Mouse (Mus musculus): ENCODE measurements around the gene Slc16a13.

Slc16a13 gene

DNA sequence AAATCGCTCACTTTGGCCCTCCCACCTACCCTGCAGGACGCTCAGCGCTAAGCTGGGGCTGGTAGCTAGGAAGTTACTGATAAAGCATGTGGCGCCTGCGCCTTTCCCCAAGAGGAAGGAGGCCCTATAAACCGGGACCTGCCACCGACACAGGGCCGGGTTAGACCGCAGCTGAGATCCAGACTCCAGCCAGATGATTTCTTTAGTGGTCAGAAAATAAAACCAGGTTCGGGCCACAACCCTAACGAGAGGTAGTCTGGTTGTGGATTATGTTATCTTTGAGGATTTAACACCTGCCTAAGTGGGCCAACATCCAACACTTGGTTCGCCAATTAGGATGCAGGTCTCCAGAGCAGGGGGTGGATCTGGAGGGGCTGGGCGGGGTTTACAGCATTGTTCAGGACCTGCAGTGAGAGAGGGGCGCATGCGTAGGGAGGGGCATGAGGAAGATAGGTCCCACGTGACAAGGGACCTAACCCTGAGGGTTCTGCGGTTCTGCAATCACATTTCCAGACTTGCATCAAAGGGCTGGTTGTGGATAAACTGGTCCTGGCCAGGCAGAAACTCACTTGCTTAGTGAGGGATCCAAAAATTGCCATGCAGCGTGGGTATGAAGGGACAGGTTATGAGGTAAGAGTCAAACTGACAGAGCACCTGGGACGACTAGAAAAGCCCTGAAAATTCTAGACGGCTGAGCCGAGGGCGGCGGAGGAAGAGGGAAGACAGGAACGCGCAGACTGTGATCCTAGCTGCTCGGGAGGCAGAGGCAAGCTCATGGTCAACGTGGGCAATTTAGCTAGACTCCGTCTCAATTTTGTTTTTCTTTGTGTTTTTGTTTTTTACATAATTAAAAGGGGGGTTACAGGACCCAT lies at the start of gene Slc16a13:
TSS of gene Slc16a13 (minus strand) at position 334 of the 872 bp plus-strand sequence.
- peak; percentile 98 to 99 for DNase-seq (ENCODE audit: low spot score in 2 of 2)

DNA sequence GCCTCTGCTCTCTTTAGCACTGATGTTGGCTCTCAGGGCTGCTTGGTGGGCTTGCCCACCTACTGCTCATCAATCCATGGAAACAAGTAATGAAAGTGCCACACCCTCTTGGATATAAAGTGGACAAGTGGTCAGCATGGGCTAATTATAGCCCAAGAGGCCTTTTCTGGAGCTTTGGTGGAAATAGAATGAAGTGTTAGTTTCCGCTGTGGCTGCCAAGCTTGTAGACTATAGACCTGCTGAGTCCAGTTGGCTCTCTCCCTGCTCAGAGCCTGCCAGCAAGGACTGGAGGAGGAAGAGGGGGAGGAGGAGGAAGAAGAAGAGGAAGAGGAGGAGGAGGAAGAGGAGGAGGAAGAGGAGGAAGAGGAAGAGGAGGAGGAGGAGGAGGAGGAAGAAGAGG lies 45.5 kb upstream of the Slc16a13 start:
- DNase-seq (ENCODE audit: low spot score in 2 of 2) = no peak

- no peak for DNase-seq (ENCODE audit: low spot score in 2 of 2)
These were observed 45.0 kb upstream of the Slc16a13 start for GRCm38 (mm10) chr11:70265819-70266218.

DNA sequence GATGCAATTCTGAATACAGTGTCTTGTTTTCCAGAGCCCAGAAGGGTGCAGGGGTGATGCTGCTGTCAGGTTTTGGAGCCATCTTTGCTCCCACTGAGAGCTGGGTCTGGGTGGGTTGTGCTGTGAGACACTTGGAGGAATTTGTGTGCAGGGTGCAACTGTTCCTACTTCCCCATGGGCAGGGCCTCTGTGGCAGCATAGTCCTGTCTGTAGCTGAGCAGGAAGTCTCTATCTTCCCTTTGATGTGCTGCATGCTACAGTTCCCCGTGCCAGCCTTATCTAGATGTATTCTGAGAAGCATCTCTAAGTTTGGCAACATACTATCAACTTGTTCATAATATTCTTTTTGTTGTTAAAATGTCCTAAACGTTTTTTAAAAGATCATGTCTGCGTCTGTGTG lies 44.4 kb upstream of the Slc16a13 start:
- no peak for DNase-seq (ENCODE audit: low spot score in 2 of 2)

- DNase-seq (ENCODE audit: low spot score in 2 of 2) = no peak
These were observed 38.2 kb upstream of the Slc16a13 start for GRCm38 (mm10) chr11:70259035-70259434.

DNA sequence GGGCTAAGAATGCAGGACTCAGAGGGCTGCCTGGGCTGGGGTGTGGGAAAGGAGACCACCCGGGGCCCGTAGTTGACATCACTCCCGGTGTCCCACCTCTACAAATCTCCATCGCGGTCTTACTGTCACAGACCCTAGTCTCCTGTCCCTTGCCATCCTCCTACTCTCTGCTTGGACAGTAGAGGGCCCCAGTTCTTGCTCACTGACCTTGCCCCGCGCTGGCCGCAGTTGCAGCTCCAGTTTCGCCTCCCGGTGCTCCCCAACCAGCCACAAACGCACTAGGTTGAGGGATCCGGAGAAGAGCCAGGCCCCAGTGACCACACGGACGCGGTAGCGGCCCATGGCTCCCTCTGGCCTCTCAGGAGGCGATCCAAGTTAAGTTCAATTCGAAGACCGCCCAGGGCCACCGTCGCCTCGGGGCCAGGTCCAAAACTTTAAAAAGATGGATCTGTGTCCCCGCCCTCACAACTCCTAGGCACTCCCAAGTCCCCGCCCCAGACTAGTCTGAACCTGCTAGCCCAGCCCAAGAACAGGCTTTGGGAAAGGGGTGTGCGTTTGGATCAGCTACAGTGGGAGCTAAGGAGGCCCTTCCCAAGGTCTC lies 34.2 kb upstream of the Slc16a13 start, which contains the start of gene Alox12:
TSS of gene Alox12 (minus strand) at position 423 of the 601 bp plus-strand sequence.
- no peak for DNase-seq (ENCODE audit: low spot score in 2 of 2)

GRCm38 (mm10) chr11:70254337-70254736 lies 33.5 kb upstream of the Slc16a13 start:
- DNase-seq (ENCODE audit: low spot score in 2 of 2) = no peak

DNA sequence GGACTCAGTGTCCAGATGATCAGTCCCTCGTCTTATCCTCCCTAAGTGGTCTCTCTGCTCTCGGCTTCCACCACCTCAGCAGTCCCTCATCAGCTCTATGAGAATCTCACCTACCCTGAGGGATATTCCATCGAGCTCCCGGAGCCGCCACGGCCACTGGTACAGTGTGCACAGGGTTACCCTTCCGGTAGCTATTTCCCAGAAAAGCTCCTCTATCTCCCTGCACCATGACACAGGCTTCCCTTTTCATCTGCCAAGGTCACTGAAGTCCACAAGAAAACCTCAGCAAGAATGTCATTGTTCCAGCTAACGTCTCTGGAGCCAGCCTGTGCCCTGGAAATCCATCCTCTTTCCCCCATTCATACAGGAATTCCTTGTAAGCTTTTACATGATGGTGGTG lies 31.0 kb upstream of the Slc16a13 start:
- no peak for DNase-seq (ENCODE audit: low spot score in 2 of 2)

DNA sequence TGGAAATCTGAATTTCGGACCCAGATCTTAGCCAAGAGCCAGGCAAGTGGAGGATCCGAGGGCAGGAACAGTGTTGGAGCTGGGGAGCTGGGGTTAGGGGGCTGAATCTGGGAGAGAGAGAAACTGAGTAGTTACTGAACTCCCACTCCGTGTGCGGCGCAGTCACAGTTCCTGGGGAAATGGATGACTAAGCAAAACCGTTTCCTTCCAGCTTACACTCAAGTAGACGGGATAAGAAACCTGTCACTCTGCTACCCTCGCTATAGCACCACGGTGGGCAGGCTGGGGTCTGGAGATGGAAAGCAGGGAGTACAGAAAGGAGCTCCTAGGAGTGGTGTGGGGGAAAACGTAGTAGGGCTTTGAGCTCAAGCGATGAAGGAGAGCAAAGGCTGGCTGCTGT lies 29.3 kb upstream of the Slc16a13 start:
- DNase-seq (ENCODE audit: low spot score in 2 of 2) = no peak

GRCm38 (mm10) chr11:70247136-70247845 lies 26.4 kb upstream of the Slc16a13 start:
- DNase-seq (ENCODE audit: low spot score in 2 of 2) = peak in 1 of 2 experiments; percentile 60

- DNase-seq (ENCODE audit: low spot score in 2 of 2) = no peak
These were observed 21.7 kb upstream of the Slc16a13 start for GRCm38 (mm10) chr11:70242591-70242990.

DNA sequence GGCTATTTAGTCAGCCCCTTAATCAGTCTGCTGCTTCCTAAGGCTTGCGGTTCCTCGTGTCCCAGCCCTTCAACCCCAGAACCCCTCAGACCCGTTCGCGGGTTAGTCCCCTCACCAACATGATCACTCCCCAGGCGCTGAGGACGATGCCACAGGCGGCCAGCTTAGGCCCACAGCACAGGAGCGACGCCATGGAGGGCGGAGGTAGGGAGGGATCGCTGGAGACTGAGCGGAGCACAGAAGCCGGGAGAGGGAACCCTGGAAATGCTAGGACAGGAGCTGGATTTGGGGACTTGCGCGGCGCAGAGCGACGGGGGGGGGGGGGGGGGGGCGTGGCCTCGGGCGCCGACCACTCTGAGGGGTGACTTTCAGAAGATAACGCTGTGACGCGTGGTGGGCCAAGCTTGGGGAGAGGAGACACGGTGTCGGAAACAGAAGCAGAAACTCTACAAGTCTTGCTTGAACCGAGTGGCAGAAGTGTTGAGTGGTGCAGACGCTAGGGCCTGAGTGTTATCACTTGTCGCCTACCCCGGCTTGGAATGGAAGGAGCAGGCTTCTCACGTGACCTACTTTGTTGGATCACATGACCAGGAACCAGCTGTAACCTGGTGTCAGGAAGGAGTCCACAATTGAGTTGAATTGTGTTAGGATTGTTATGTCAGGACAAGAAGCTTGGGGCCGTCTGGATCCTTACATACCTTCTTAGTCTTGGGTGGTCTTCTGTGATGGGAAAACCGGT lies 18.8 kb upstream of the Slc16a13 start, which contains the start of the genes Gm21988 and Rnasek:
TSS of gene Gm21988 (minus strand) at position 290 of the 739 bp plus-strand sequence.
TSS of gene Rnasek (minus strand) at position 302 of the 739 bp plus-strand sequence.
- peak; percentile 85 to 93 for DNase-seq (ENCODE audit: low spot score in 2 of 2)

DNA sequence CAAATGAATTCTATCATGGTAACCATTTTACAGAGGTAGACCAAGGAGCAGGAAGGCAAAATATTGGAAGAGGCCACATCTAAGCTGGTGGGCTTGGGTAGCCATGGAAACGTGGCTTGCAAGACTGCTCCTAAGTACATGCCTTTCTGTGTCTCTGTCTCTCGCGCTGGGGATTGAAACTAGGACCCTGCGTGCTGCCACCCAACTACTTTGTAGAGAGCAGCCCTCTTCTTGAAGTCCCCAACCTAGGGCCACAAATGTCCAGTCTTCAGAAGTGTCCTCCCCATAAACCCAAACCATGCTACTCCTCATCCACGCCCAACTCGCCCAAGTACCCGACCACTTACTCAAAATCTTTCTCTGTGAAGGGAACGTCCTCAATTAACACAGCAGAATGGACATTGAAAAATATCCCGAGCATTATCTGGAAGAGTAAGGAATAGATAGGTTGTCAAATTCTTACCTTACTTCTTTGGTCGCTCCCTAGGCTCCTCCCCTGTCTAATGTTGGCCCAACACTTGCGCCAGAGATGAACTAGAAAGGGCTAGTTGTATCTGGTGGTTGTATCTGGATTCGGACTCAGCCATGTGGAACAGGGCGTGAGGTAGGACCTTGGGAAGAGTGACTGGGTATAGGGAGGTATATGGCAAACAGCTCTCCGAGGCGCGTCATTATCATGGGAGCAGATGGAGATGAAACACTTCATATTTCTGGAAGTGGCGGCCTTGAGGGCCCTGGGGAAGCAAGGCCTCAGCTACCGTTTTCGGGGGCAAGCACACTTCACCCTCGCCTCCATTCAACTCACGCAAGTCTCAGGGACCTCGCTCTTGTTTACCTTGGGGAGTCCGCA lies 18.0 kb upstream of the Slc16a13 start:
- peak in 1 of 2 experiments; percentile 61 for DNase-seq (ENCODE audit: low spot score in 2 of 2)

DNA sequence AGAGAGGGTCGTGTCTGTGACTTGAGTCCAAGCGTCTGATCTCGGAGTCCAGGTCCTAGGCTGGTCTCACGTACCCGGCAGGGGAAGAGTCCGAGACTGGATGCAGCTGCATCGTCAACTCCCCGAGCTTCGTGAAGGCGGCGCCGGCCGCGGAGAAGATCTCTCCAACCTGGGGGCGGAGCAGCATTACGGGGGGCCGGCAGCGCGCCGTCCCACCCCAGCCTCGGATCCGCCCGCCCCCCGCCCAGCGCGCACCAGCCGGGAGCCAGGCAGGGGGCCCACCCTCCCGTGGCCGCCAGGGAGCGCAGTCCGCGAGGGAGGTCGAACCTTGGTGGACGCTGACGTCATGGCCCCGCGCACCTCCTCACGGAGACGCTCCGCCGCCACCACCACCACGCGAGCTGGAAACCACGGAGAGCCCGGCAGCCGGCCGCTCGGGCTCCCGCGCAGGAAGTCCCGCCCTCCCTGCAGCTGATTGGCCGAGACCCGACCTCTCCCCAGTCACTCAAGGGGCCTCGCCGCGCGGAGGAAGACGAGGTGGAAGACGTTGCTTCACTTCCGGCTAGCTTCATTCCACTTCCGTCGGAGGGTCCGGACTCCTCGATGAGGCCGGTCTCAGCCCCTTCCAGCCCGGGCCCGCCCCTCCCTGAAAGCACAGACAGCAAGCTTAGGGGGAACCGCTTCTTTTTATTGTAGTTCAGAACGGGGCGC lies 16.7 kb upstream of the Slc16a13 start, which contains the start of gene 0610010K14Rik:
TSS of gene 0610010K14Rik (minus strand) at position 458 of the 711 bp plus-strand sequence.
- peak; percentile 98 to 99 for DNase-seq (ENCODE audit: low spot score in 2 of 2)

DNA sequence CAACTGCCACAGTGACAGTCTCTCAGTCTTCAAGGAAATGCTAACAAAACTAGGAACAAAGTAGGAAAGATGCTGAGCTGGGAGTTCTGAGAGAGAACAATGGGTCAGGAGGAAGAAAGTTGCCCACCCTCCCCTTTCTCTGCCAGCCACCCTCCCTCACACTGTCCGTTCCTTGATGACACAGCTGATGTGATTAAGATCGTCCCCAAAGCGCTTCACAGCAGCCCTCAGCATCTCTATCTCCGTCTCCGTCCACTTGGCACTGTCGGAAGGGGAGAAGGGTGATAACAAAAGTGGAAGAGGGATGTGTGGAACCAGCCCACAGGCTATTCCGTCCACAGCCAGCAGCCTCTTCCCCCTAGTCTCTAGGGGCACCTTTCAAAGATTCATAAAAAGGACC lies 15.9 kb upstream of the Slc16a13 start:
- peak in 1 of 2 experiments; percentile 50 for DNase-seq (ENCODE audit: low spot score in 2 of 2)

GRCm38 (mm10) chr11:70235254-70235900 lies 14.5 kb upstream of the Slc16a13 start:
- DNase-seq (ENCODE audit: low spot score in 2 of 2) = peak in 1 of 2 experiments; percentile 34

- peak; percentile 20 to 24 for DNase-seq (ENCODE audit: low spot score in 2 of 2)
These were observed 13.6 kb upstream of the Slc16a13 start for GRCm38 (mm10) chr11:70234497-70234896.

GRCm38 (mm10) chr11:70234037-70234436 lies 13.2 kb upstream of the Slc16a13 start:
- peak in 1 of 2 experiments; percentile 28 for DNase-seq (ENCODE audit: low spot score in 2 of 2)

DNA sequence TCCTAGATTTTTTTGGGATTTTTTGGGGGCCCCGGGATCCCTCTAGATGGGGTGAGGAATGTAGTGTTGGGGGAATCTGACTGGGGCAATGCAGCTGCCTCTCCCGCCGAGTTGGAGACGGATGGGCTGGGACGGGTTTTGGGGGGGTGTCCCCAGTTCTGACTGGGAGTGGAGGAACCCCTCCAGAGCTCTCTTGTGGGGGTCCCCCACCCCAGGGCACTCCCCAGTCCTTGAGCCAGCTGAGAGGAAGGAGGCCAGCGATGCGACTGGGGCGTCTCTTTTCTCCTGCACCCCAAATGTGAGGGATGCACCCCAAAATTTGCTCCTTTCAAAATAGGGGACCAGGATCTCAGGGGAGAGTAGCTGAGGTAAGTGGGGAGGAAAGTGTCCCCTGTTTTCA lies 12.2 kb upstream of the Slc16a13 start:
- DNase-seq (ENCODE audit: low spot score in 2 of 2) = peak in 1 of 2 experiments; percentile 38
